Mouse (Mus musculus) ovary, postnatal 14 days (tissue): ENCODE data around the gene Ano7.
A peak's percentile ranks its signal among the peaks of the same experiment; 100 is the strongest.

Source experiments
- DNase-seq: peaks from one replicate; pipeline ENCODE4 v3.0.0; 2022; ENCODE audit warnings: low spot score

Gene Ano7

GRCm38 (mm10) chr1:93373665-93374064 lies at the start of gene Ano7:
TSS of gene Ano7 (plus strand) at chr1:93373930.
- no peak for DNase-seq

- DNase-seq: no peak
Observed at GRCm38 (mm10) chr1:93323973-93324372, 49.8 kb upstream of the Ano7 start.

- DNase-seq: no peak
Observed at GRCm38 (mm10) chr1:93326446-93326845, 47.3 kb upstream of the Ano7 start.

- no peak for DNase-seq
Observed at GRCm38 (mm10) chr1:93334621-93335020, 39.1 kb upstream of the Ano7 start.

GRCm38 (mm10) chr1:93342648-93343503 lies 30.9 kb upstream of the Ano7 start, which contains the start of the genes Ppp1r7 and Pask:
TSS of gene Ppp1r7 (plus strand) at chr1:93342854.
TSS of gene Pask (minus strand) at chr1:93343482.
- DNase-seq: peak; percentile 87

- DNase-seq: peak; percentile 83
Observed at GRCm38 (mm10) chr1:93343504-93344047, 30.2 kb upstream of the Ano7 start.

- DNase-seq: no peak
Observed at GRCm38 (mm10) chr1:93347176-93347575, 26.6 kb upstream of the Ano7 start.

GRCm38 (mm10) chr1:93349701-93350100 lies 24.0 kb upstream of the Ano7 start:
- no peak for DNase-seq

GRCm38 (mm10) chr1:93352724-93353123 lies 21.0 kb upstream of the Ano7 start:
- DNase-seq: no peak

GRCm38 (mm10) chr1:93362661-93363060 lies 11.1 kb upstream of the Ano7 start:
- DNase-seq: no peak

GRCm38 (mm10) chr1:93365641-93366040 lies 8.1 kb upstream of the Ano7 start:
- no peak for DNase-seq

- no peak for DNase-seq
Observed at GRCm38 (mm10) chr1:93377307-93377706, 3.6 kb downstream of the Ano7 start.

- no peak for DNase-seq
Observed at GRCm38 (mm10) chr1:93379117-93379516, 5.4 kb downstream of the Ano7 start.

GRCm38 (mm10) chr1:93387198-93387597 lies 13.5 kb downstream of the Ano7 start:
- DNase-seq: no peak

- no peak for DNase-seq
Observed at GRCm38 (mm10) chr1:93388906-93389305, 15.2 kb downstream of the Ano7 start.

GRCm38 (mm10) chr1:93401191-93402052 lies 27.7 kb downstream of the Ano7 start:
- peak; percentile 4 for DNase-seq

- DNase-seq: no peak
Observed at GRCm38 (mm10) chr1:93403403-93403802, 29.7 kb downstream of the Ano7 start.

GRCm38 (mm10) chr1:93432087-93432486 lies 58.4 kb downstream of the Ano7 start:
- no peak for DNase-seq

GRCm38 (mm10) chr1:93439321-93439720 lies 65.6 kb downstream of the Ano7 start:
- no peak for DNase-seq

- peak; percentile 49 for DNase-seq
Observed at GRCm38 (mm10) chr1:93444405-93445110, 70.8 kb downstream of the Ano7 start.

- peak; percentile 73 for DNase-seq
Observed at GRCm38 (mm10) chr1:93445111-93445821, 71.5 kb downstream of the Ano7 start.
